Mouse (Mus musculus) megakaryocyte, embryonic 14.5 days (primary cell): Measurements from ENCODE around the gene Tada2b. TPM values are rescaled to one million over a fixed set of nuclear protein-coding genes. Genes with fewer than 3 reads are reported as not detected.
A peak's percentile ranks its signal among the peaks of the same experiment; 100 is the strongest.

Experiments used
- H3K27me3 ChIP-seq: replicated peaks from 2 replicates; pipeline ENCODE3; 2012; ENCODE audit warnings: inconsistent platforms
- H3K36me3 ChIP-seq: replicated peaks from 2 replicates; pipeline ENCODE3; 2012; ENCODE audit warnings: low read length, inconsistent platforms, mixed read lengths
- H3K4me1 ChIP-seq: 2 replicates; pipeline ENCODE4 v1.6.1; 2012; ENCODE audit warnings: inconsistent platforms
- H3K4me3 ChIP-seq: replicated peaks from 2 replicates; pipeline ENCODE3; 2012; ENCODE audit warnings: moderate library complexity, mild to moderate bottlenecking, inconsistent platforms
- H3K9me3 ChIP-seq: 2 replicates; pipeline ENCODE4 v1.6.1; 2012; ENCODE audit warnings: inconsistent platforms
- FLI1 ChIP-seq: IDR thresholded peaks from 2 replicates; pipeline ENCODE4 v1.6.1; 2012; ENCODE audit warnings: low read length, inconsistent platforms, mixed read lengths
- GATA1 ChIP-seq: IDR thresholded peaks from 3 replicates; pipeline ENCODE4 v1.6.1; 2012; ENCODE audit warnings: mixed read lengths, low read length, inconsistent platforms, borderline replicate concordance
- polyA plus RNA-seq: library from polyadenylated mRNA; stranded (reverse); fragments of >175 nt; gene quantifications from 2 replicates; pipeline ENCODE4 v1.2.3, GENCODE M21; 2012; ENCODE audit warnings: low replicate concordance; ENCODE audit not compliant: insufficient read depth

Gene Tada2b
- polyA plus RNA-seq, 1 experiment, result 37.5 TPM

DNA sequence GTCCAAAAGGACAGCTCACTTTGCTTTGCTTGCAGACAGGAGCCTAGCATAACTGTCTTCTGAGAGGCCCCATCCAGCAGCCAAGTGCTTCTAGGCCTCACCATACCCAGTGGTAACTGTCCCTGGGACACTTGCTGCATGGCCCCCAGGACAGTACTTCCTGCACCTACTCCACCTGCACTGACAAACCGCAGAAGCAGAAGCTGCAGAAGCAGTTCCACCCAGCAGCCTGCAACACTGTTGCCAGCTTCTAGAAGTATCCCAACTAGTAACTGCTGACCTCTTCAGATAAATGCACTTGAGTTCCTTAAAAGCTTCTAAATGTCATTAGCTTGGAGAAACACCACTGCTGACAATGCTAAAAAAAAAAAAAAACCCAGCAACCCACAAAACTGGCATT is 31.0 kb upstream of the Tada2b start:
- TF ChIP-seq FLI1 (no peak), GATA1 (no peak)
- no peak overlapping the region for H3K4me3 ChIP-seq
- no peaks in the 10 kb centered on the region for H3K27me3 ChIP-seq
- H3K36me3 ChIP-seq, result peaks cover 97% of the 10 kb centered on the region
- H3K4me1 ChIP-seq, result peaks cover 40% of the 10 kb centered on the region
- H3K9me3 ChIP-seq, result no peaks in the 10 kb centered on the region

DNA sequence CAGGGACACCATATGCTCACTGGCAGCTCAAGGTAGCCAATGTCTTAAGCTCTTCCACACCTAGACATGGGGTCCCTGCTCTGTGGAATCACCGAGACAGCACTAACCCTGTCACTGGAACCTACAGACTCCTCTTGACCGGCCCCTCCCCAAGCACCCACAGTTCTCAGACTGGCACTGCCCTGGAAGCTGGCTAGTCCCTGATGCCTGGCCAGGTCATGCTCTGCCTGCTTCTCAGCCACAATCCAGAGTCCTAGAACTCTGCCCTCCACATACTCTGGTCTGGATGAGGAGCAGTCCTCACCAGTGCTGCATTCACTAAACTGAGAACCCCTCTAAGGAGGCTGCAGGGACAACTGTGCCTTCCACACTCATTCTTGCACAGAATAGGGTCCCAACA is 26.9 kb upstream of the Tada2b start:
- H3K4me1 ChIP-seq, result peaks cover 25% of the 10 kb centered on the region
- H3K27me3 ChIP-seq, result no peaks in the 10 kb centered on the region
- no peak for TF ChIP-seq FLI1
- no peak for TF ChIP-seq GATA1
- no peaks in the 10 kb centered on the region for H3K9me3 ChIP-seq
- no peak overlapping the region for H3K4me3 ChIP-seq
- H3K36me3 ChIP-seq, result peaks cover 97% of the 10 kb centered on the region

DNA sequence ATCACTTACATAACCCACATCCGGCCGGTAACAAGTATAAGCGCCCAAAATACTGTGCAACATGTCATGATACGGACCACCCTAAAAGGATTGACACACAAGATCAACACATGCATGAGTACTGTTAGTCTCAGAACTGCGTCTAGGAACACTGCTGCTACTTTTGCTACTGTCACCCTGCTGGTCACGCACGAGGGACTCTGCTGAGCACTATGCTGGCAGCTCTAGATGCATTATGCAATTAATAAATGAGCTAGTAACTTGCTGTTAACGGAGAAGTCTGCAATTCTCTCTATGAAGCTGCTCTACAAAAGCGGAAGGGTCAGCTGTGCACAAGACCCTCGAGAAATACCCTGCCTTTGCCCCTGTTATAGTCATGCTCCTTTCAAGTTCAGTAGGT is 24.3 kb upstream of the Tada2b start:
- Histone ChIP-seq H3K4me3 (no peak overlapping the region), H3K27me3 (no peaks in the 10 kb centered on the region), H3K36me3 (peaks cover 100% of the 10 kb centered on the region), H3K9me3 (no peaks in the 10 kb centered on the region), H3K4me1 (peaks cover 18% of the 10 kb centered on the region; the same call in 1 of the 2 replicates)
- TF ChIP-seq FLI1 (no peak), GATA1 (no peak)

DNA sequence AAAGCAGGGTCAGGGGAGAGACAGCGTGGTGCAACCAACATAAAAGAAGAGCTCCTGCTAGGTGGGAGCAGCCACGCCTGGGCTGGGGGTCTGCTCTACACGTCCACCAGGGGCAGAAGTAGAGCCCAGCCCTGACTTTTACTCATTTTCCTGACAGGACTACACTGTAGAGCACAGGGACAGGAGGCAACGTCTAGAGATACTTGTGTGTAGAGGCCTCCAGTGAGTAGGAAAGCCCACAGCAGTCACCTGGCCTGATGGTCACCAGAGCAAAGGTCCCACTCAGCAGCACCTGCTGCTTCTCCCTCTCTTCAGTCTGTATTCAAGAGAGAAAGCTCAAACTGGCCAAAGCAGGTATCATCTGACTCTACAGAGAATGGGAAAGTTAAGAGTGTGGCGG is 21.6 kb upstream of the Tada2b start:
- Histone ChIP-seq H3K4me3 (no peak overlapping the region), H3K36me3 (peaks cover 100% of the 10 kb centered on the region), H3K27me3 (no peaks in the 10 kb centered on the region)

DNA sequence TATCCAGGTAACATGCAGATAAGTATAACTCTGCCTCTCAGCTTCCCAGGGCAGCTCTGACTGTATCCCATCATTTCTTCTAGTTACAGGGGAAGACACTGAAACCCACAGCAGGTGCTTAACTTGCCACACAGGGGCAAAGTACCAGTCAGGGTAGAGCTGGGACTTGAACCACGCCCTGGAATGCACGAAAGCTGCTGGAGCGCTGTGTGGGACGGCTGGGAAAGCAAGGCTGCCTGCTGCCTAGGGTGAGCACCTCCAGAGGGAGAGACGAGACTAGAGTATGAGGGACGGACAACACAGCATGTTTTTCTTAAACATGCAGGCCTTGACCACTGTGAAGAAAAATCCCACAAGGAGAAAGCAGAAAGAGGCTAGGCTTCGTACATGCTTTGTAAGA is 21.1 kb upstream of the Tada2b start:
- Histone ChIP-seq H3K9me3 (no peaks in the 10 kb centered on the region), H3K27me3 (no peaks in the 10 kb centered on the region), H3K4me3 (no peak overlapping the region), H3K4me1 (peaks cover 28% of the 10 kb centered on the region), H3K36me3 (peaks cover 100% of the 10 kb centered on the region)
- no peak for TF ChIP-seq FLI1
- TF ChIP-seq GATA1, result no peak

More for the DNA sequence above, 21.6 kb upstream of the Tada2b start:
- no peak for TF ChIP-seq GATA1
- no peak for TF ChIP-seq FLI1
- Histone ChIP-seq H3K9me3 (no peaks in the 10 kb centered on the region), H3K4me1 (peaks cover 28% of the 10 kb centered on the region)

DNA sequence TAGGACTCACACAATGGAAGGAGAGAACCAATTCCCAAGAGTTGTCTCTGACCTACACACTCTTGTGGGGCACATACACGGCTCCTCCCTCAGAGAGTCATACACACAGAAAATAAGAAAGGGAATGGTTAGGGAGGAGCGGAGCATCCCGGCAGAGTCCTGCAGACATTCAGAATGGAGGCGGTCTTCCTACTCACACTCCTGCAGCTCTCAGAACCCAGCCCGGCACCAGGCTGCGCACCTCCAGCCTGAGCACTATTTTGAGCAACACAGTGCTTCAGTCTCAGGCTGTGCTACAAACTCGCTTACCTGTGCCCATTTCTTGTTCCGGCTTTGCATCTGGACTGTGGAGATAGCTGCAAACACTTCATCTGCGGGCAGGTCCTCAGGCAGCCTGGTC is 10.6 kb upstream of the Tada2b start:
- Histone ChIP-seq H3K27me3 (no peaks in the 10 kb centered on the region), H3K9me3 (no peaks in the 10 kb centered on the region), H3K36me3 (peaks cover 82% of the 10 kb centered on the region), H3K4me3 (no peak overlapping the region), H3K4me1 (peaks cover 5% of the 10 kb centered on the region; the same call in 1 of the 2 replicates)
- no peak for TF ChIP-seq FLI1
- TF ChIP-seq GATA1, result no peak

DNA sequence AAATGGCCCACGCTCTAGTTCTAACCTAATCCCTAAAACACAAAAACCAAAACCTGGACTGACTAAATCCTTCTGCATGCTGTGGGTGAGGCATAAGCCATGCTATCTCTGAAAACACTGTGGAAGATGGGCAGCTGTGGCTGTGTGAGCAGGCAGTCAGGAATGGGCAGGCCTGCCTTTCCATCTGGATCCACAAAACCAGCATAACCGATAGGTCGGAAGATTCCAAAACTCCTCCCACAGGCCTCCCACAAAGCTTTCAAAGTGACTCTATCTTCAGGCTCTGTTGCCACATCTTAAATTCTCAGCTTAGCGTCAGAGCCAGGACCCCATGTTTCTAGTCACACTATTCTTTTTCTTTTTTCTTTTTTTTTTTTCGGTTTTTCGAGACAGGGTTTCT is 9.8 kb upstream of the Tada2b start:
- no peak for TF ChIP-seq GATA1
- TF ChIP-seq FLI1, result no peak
- Histone ChIP-seq H3K36me3 (peaks cover 84% of the 10 kb centered on the region), H3K9me3 (no peaks in the 10 kb centered on the region), H3K4me3 (no peak overlapping the region), H3K27me3 (no peaks in the 10 kb centered on the region), H3K4me1 (peaks cover 11% of the 10 kb centered on the region; the same call in 1 of the 2 replicates)

DNA sequence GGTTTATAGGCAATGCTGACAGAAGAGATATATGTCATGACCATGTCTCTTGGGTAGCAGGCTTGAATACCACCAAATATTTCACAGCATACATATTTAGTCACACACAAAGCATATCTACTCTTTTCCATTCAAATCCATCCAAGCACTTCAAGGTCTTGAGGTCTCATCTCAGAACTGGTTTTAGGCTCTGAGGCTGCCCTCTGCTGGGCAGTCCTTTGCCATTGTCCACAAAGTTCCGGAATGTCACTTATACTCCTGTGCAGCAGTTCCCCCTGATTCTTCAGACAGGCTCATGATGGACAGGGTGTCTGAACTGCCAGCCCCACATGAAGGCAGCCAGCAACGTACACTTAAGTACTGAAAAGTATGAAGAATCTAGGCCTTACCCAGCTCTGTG is 5.1 kb upstream of the Tada2b start:
- H3K27me3 ChIP-seq, result peaks cover 24% of the 10 kb centered on the region
- H3K36me3 ChIP-seq, result peaks cover 48% of the 10 kb centered on the region
- no peaks in the 10 kb centered on the region for H3K9me3 ChIP-seq
- H3K4me3 ChIP-seq, result no peak overlapping the region
- H3K4me1 ChIP-seq, result peaks cover 36% of the 10 kb centered on the region
- TF ChIP-seq FLI1 (no peak), GATA1 (no peak)

DNA sequence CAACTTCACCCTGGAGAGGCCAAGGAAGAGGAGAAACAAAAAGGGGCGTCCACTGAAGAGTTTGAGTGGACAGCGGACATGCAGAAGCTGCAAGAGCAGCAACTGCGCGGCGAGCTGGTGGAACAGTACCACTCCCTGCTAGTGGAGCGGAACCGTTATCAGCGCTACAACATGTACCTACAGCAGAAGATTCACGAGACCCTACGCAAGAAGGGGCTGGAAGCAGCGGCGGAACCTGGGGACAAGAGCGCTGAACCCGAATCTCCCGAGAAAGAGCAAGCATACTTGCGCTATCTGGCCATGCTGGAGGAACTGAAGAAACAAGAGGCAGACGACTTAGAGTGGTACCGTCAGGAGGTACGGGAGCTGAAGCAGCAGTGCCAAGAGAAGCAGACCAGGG is 1.2 kb upstream of the Tada2b start:
- TF ChIP-seq GATA1 (no peak), FLI1 (no peak)
- no peaks in the 10 kb centered on the region for H3K9me3 ChIP-seq
- peaks cover 24% of the 10 kb centered on the region for H3K27me3 ChIP-seq
- peaks cover 64% of the 10 kb centered on the region for H3K4me1 ChIP-seq
- peak overlapping the region; percentile 94 for H3K4me3 ChIP-seq
- peaks cover 39% of the 10 kb centered on the region for H3K36me3 ChIP-seq

DNA sequence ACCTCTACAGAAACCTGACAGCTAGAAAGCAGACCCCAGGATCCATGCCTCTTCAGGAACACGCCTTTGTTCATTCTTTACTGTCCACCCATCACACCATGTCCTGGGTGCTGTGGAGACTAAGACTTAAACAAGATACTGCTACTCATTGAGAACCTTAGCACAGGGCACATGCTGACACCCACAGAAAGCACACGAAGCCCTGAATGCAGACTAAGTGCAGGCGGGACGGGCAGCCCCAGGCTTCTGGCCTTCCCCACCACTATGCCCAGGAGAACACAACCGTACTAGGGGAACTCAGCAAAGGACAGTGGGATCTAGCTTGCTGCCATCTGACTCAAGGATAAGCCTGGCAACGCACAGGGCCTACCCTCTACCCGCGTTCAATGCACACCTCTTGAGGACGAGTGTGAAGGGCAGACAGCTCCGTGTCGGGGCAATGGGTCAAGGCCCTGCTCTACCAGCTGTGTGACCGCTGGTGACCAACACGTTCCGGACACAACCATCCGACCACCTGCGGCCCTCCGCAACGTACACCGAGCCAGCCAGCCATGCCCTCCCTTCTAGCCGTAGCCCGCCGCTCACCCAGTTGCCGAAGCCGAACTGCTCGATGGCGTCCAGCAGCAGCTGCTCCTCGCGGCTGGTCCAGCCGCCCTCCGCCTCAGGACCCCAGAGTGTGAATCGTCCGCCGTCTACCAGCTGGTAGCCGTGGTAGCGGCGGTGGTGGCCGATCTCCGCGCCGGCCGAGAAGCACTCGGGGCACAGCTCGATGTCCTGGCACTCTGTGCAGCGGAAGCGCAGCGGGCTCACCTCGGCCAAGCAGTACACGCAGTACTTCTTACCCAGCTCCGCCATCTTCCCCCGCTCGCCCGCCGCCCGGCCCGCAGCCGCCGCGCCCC is 633 bp downstream of the Tada2b start:
- Histone ChIP-seq H3K27me3 (peaks cover 24% of the 10 kb centered on the region), H3K9me3 (no peaks in the 10 kb centered on the region), H3K4me3 (peak overlapping the region; percentile 94), H3K4me1 (peaks cover 75% of the 10 kb centered on the region), H3K36me3 (peaks cover 41% of the 10 kb centered on the region)
- TF ChIP-seq FLI1 (no peak), GATA1 (no peak)

DNA sequence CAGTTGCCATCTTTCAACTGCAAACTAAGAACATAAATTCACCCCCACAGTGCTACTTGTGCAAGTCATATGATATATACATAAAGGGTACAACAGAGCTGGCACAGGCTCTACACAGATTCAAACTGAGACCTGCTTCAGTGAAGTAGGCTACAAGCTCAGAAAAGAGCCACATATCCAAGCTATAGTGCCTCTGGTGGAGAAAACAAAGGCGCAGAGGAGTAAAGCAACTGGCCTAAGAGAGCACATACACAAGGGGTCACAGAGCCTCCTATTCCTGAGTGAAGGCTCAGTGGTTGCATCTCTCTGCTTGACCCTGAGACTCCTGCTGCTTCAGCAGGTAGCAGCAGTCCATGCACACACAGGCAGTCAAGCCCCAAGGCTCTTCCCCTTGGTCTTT is 3.0 kb downstream of the Tada2b start:
- Histone ChIP-seq H3K4me1 (peaks cover 92% of the 10 kb centered on the region), H3K4me3 (peak overlapping the region; percentile 94), H3K27me3 (peaks cover 13% of the 10 kb centered on the region), H3K36me3 (peaks cover 56% of the 10 kb centered on the region), H3K9me3 (no peaks in the 10 kb centered on the region)
- TF ChIP-seq FLI1 (no peak), GATA1 (no peak)
